Mouse (Mus musculus) forebrain, embryonic 16.5 days (tissue): ENCODE data around the gene Pcdh17. TPM values are rescaled to one million over a fixed set of nuclear protein-coding genes. Genes with fewer than 3 reads are reported as not detected.
A peak's percentile ranks its signal among the peaks of the same experiment; 100 is the strongest.

ENCODE experiments used
- ATAC-seq: fragments of 200-750 bp; cut with Nextera tagmentation; 2 replicates; pipeline ENCODE4 v1.8.0; 2017; ENCODE audit warnings: mild to moderate bottlenecking, moderate library complexity
- H3K27ac ChIP-seq: fragments of 300-500 bp; sonication (generic); 2 replicates; pipeline ENCODE4 v1.5.1; 2014; ENCODE audit warnings: low read length, control low read depth
- H3K27me3 ChIP-seq: fragments of 300-500 bp; sonication (generic); replicated peaks from 2 replicates; pipeline ENCODE4 v1.6.1; 2014; ENCODE audit warnings: low read length; ENCODE audit not compliant: control insufficient read depth, insufficient read depth
- H3K36me3 ChIP-seq: fragments of 300-500 bp; sonication (generic); 2 replicates; pipeline ENCODE4 v1.6.1; 2014; ENCODE audit not compliant: control insufficient read depth, insufficient read depth
- H3K4me1 ChIP-seq: fragments of 300-500 bp; sonication (generic); replicated peaks from 2 replicates; pipeline ENCODE4 v1.6.1; 2014; ENCODE audit warnings: low read length; ENCODE audit not compliant: control insufficient read depth, insufficient read depth
- H3K4me2 ChIP-seq: fragments of 300-500 bp; sonication (generic); 2 replicates; pipeline ENCODE4 v1.6.1; 2014; ENCODE audit warnings: mild to moderate bottlenecking, low read length, control low read depth
- H3K4me3 ChIP-seq: fragments of 300-500 bp; sonication (generic); replicated peaks from 2 replicates; pipeline ENCODE4 v1.5.1; 2014; ENCODE audit warnings: mild to moderate bottlenecking, low read length, control low read depth
- H3K9ac ChIP-seq: fragments of 300-500 bp; sonication (generic); replicated peaks from 2 replicates; pipeline ENCODE4 v1.6.1; 2014; ENCODE audit warnings: low read depth, low read length, control low read depth
- H3K9me3 ChIP-seq: fragments of 300-500 bp; sonication (generic); 2 replicates; pipeline ENCODE4 v1.6.1; 2016; ENCODE audit warnings: low read length; ENCODE audit not compliant: control insufficient read depth
- WGBS: fragments of 180-500 bp; shearing (Covaris S2); extraction: QIAGEN DNeasy Blood & Tissue Kit; methylation state at CpG from one replicate; pipeline ENCODE4 v1.1.7; 2014; 5-methylcytosine and 5-hydroxymethylcytosine counted together
- polyA plus RNA-seq: library from polyadenylated mRNA; unstranded; fragments of >200 nt; fragmentation: Nextera tagmentation; extraction: Ambion mirVana; gene quantifications from 2 replicates; pipeline ENCODE4 v1.2.1, GENCODE M21; 2015

Pcdh17 gene
- polyA plus RNA-seq: 16.2 and 23.3 TPM in 2 replicates

DNA sequence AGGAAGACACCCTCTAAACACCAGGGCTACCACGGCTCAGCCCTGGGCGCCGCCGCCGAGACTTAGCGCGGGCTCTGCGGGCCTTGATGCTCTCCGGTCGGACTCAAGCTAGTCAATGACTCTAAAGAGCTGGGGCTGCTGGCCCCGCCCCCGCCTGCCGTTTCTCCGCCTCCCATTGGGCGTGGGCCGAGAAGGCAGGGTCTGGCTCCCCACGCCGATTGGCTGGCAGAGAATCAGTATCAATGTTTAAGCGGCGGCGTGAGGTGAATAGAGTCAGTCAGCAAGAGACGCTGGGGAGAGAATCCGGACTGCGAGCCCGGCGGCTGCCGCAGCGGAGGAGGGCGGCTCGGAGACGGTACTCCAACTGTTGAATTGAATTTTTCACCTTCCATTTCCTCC is at the start of gene Pcdh17:
Pcdh17 (plus strand) TSS at position 276 of the 399 bp plus-strand sequence.
- no peaks in the 10 kb centered on the region for H3K9me3 ChIP-seq
- under 1% methylated on average over 31 of the region's 31 CpGs for WGBS

DNA sequence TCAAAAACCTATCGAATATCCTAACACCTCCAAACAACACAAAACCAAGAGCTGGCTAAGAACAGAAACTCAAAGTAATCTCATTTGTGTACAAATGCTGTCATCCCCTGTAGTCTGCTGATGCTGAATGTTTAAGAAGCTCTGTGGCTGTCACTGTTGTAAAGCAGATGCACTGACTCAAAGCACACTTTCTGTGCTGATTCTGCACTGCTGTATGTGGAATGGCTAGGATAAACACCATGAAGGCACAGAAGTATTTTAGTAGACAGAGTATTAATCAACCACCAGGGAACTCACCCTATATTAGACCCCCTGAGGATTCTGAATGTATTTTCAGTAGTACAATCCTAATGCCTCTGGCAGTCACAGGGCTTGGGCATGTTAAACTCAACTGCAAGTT is 46.2 kb upstream of the Pcdh17 start:
- H3K4me3 ChIP-seq: no peak overlapping the region
- H3K9me3 ChIP-seq: no peaks in the 10 kb centered on the region
- no peaks in the 10 kb centered on the region for H3K4me1 ChIP-seq
- H3K36me3 ChIP-seq: no peaks in the 10 kb centered on the region
- no peak for ATAC-seq
- WGBS: 80% methylated on average over 1 of the region's 1 CpGs
- no peak overlapping the region for H3K9ac ChIP-seq
- H3K4me2 ChIP-seq: no peak overlapping the region
- H3K27ac ChIP-seq: no peak overlapping the region
- no peaks in the 10 kb centered on the region for H3K27me3 ChIP-seq

More for the DNA sequence above, at the start of gene Pcdh17:
- Histone ChIP-seq H3K9ac (peak within 1 kb of the TSS; percentile 57), H3K27ac (peak within 1 kb of the TSS; percentile 82), H3K4me1 (peaks cover 18% of the 10 kb centered on the region), H3K4me3 (peak within 1 kb of the TSS; percentile 74), H3K36me3 (no peaks in the 10 kb centered on the region), H3K27me3 (0 out of 2 replicates have a peak, but pooled peaks cover 3% of the 10 kb centered on the region), H3K4me2 (peak within 1 kb of the TSS; percentile 76)
- peak; percentile 89 for ATAC-seq

DNA sequence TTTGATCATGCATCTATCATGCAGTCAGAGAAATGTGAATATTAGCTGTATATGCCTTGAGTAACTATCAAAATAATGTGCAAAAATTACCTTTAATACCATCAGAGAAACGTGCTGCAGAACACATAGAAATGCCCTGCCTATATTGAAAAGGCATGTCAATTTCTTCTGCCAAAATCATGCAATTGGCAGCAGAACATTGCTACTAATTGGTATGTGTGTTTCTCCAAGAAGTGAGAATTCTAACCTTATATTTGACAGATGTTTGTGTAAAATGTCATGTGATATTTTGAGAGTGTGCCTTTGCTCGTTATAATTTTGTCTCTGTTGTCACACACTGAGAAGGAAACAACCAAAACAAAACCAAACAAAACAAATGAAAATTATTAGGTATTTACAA is 18.6 kb upstream of the Pcdh17 start:
- WGBS: 24% methylated on average over 2 of the region's 2 CpGs
- no peak overlapping the region for H3K4me2 ChIP-seq
- no peak overlapping the region for H3K27ac ChIP-seq
- H3K9me3 ChIP-seq: no peaks in the 10 kb centered on the region
- no peaks in the 10 kb centered on the region for H3K27me3 ChIP-seq
- no peak for ATAC-seq
- H3K4me3 ChIP-seq: no peak overlapping the region
- H3K9ac ChIP-seq: no peak overlapping the region
- no peaks in the 10 kb centered on the region for H3K4me1 ChIP-seq
- no peaks in the 10 kb centered on the region for H3K36me3 ChIP-seq

DNA sequence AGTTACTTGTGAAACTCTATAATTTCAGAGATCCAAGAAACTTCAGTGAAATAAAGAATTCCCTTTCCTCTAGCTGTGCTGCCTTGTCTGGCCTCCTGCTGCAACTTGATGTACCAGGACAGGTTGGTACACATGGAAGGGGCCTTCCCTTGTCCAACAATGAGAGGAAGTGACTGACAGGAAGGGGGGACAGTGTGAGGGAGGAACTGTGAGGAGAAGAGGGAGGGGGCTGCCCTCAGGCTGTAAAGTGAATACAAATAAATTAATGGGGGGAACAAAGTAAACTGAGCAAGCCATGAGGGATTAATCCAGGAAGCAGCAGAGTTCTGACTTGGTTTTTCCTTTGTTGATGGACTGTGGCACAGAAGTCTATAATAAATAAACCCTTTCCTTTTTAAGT is 16.7 kb upstream of the Pcdh17 start:
- no peak overlapping the region for H3K4me3 ChIP-seq
- ATAC-seq: no peak
- H3K4me2 ChIP-seq: no peak overlapping the region
- no peaks in the 10 kb centered on the region for H3K4me1 ChIP-seq
- no peak overlapping the region for H3K9ac ChIP-seq
- no peaks in the 10 kb centered on the region for H3K9me3 ChIP-seq
- no peak overlapping the region for H3K27ac ChIP-seq
- no peaks in the 10 kb centered on the region for H3K36me3 ChIP-seq
- H3K27me3 ChIP-seq: no peaks in the 10 kb centered on the region

DNA sequence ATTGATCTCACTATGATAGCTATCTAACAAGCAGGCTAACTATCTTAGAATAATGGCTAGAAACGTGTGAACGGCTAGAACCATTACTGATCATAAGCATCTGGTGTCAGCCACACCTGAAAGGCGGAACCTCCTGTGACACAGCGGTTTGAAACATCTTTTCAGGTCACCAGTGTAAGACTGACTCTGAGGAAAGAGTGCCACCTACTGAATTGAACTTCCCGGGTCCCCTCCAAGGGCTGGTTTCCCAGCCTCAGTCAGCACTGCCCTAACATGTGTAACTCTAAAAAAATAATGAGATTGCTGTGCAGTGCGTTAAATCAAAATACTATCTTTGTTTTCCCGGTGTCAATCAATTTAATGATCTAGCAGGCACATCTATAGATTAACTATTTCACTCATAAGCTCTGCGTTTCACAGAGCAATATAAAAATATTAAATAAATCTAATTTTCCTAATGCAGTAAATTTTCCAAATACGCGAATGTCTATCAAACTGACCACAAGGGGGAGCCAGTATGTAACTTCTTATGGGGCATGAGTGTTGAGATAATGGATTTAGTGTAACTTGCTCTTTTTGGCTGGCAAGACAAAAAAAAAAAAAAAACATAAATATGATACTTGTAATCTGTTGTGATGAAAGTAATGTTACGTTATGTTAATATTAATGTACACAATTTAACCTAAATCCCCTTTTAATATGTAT is 5.1 kb upstream of the Pcdh17 start:
- Histone ChIP-seq H3K9ac (no peak overlapping the region), H3K4me2 (no peak overlapping the region), H3K4me3 (no peak overlapping the region), H3K27me3 (no peaks in the 10 kb centered on the region), H3K4me1 (no peaks in the 10 kb centered on the region), H3K9me3 (no peaks in the 10 kb centered on the region), H3K27ac (no peak overlapping the region), H3K36me3 (no peaks in the 10 kb centered on the region)
- ATAC-seq: peak; percentile 51
- WGBS: 23% methylated on average over 11 of the region's 11 CpGs

DNA sequence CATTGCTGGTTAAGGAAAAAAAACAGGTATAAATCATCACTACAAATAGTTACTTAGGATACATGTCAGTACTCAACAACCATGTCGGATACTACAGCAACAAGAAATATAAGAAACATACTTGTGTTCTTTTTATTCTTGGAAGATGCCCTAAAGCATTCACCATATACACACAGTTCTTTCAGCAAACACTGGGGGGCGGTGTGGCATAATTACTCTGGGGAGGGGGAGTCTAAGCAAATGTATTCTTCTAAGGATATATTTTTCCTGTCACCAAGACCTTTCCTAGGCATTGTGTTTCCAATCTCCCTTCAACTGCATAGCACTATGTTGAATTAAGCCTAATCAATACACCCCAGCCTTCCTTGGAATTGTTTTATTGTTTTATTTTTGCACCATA is 2.5 kb upstream of the Pcdh17 start:
- Histone ChIP-seq H3K9me3 (no peaks in the 10 kb centered on the region), H3K4me3 (no peak overlapping the region), H3K27me3 (no peaks in the 10 kb centered on the region), H3K36me3 (no peaks in the 10 kb centered on the region), H3K9ac (no peak overlapping the region), H3K4me1 (no peaks in the 10 kb centered on the region; the same call in 1 of the 2 replicates), H3K27ac (no peak overlapping the region), H3K4me2 (no peak overlapping the region)
- no peak for ATAC-seq
- 13% methylated on average over 2 of the region's 2 CpGs for WGBS

DNA sequence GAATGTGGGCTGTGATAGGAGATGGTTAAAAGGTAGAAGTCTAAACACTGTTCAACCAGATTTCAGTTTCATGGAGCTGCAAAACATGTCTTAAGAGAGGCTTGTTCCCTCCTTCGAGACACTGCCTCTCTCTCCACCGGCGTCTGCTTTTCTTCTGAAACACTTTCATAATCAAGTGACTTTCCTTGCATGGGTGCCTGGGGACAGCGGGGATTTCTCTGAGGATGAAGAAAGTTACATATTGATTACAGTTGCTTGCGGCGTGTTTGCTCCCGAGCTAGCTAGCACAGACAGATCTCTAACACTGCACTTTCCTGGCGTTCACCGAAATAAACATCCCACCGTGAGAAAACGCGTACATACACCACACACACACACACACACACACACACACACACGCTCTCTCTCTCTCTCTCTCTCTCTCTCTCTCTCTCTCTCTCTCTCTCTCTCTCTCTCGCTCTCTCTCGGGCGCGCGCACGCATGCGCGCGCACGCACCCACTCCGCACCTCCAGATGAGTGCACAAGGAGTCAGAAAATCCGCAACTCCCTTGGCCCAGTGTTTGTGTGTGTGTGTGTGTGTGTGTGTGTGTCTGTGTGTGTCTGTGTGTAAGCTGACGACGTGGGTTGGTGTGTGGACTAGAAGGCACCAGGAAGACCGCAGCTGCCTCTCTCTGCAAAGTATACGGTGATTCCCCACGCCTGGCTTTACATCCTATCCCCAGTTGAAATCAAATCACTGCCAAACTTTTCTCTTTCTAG is 655 bp upstream of the Pcdh17 start:
- H3K27ac ChIP-seq: peak overlapping the region; percentile 82
- ATAC-seq: peak; percentile 49
- H3K9me3 ChIP-seq: no peaks in the 10 kb centered on the region
- H3K27me3 ChIP-seq: 0 out of 2 replicates have a peak, but pooled peaks cover 3% of the 10 kb centered on the region
- under 1% methylated on average over 29 of the region's 30 CpGs for WGBS
- peak overlapping the region; percentile 74 for H3K4me3 ChIP-seq
- peak overlapping the region; percentile 76 for H3K4me2 ChIP-seq
- H3K36me3 ChIP-seq: no peaks in the 10 kb centered on the region
- peaks cover 15% of the 10 kb centered on the region for H3K4me1 ChIP-seq
- H3K9ac ChIP-seq: peak overlapping the region; percentile 57

DNA sequence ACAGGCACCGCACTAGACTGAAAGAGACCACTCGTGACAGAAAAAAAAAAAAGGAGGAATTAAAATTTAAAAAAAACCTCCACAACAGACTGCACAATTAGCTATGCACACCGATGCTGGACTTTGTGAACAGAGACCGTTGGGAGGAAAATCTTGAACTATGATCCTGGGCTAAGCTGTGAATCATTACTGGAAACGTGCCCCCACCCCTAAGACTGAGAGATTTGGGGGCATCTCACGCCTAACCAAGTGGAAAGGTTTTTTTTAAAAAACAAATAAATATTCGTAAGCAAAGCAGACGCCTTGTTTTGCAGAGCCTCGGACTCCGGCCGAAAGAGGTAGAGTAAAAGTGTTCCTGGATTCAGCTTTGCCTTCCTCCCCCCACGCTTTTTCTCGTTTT is 398 bp downstream of the Pcdh17 start:
- H3K9ac ChIP-seq: peak overlapping the region; percentile 52
- peak overlapping the region; percentile 62; the same call in 1 of the 2 replicates for H3K27ac ChIP-seq
- WGBS: 0% methylated on average over 13 of the region's 13 CpGs
- H3K4me3 ChIP-seq: peak overlapping the region; percentile 74
- ATAC-seq: no peak
- H3K9me3 ChIP-seq: no peaks in the 10 kb centered on the region
- no peaks in the 10 kb centered on the region for H3K36me3 ChIP-seq
- 0 out of 2 replicates have a peak, but pooled peaks cover 3% of the 10 kb centered on the region for H3K27me3 ChIP-seq
- H3K4me1 ChIP-seq: peaks cover 22% of the 10 kb centered on the region
- peak overlapping the region; percentile 76 for H3K4me2 ChIP-seq

DNA sequence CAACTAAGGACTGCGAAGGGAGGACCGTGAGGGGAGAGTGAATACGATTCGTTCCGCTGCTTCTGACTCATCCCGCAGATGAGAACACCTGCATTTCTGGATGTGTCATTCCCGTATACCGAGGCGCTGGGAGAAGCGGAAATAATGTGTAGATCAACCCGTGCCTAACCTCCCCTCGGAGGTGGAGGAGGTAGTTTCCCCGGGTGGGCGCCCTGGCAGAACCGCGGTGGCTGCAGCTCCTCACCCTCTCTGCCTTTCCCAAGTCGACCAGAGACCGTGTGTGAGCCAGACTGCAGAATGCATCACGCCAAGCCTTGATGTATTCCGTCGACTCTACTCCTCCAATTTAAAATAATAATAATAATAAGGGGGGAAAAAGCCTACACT is 906 bp downstream of the Pcdh17 start:
- Histone ChIP-seq H3K9me3 (no peaks in the 10 kb centered on the region), H3K4me2 (peak overlapping the region; percentile 76), H3K9ac (peak overlapping the region; percentile 52), H3K27ac (peak overlapping the region; percentile 62), H3K36me3 (no peaks in the 10 kb centered on the region), H3K4me1 (peaks cover 22% of the 10 kb centered on the region), H3K27me3 (0 out of 2 replicates have a peak, but pooled peaks cover 3% of the 10 kb centered on the region), H3K4me3 (peak overlapping the region; percentile 74)
- WGBS: under 1% methylated on average over 21 of the region's 21 CpGs
- ATAC-seq: no peak; the same call in 1 of the 2 replicates
